Comparison of ENCODE assay signal across 23 mouse cellular contexts in the genomic region with DNA sequence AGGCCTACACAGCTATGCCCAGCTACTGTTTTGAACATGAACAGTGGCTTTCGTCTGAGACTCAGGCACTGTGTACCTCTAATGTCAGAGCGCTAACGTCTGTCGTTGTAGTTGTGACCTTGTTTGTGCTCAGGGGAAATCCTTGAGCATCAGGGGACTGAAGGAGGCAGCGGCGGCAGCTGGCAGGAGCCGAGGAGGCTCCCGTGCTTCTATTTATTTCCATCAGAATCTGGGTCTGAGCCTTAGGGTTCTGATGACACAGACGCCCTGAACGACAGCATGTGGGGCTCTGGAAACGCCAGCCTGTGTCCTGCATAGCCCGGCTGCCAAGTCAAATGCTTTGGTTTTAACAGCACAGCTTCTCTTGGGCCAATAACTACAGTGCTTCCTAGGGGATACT.
"Had no signal": no experiment of that assay in that cellular context is flagged by ENCODE, and none has a peak within 500 bp of the region (broad histone marks: within the 10 kb centered on the region; RNA-seq: fewer than 3 reads in every experiment).

No protein-coding gene starts in this region.

- H3K27me3 ChIP-seq: midbrain, embryonic 15.5 days; neural tube, embryonic 15.5 days had no signal

- H3K4me1 ChIP-seq: limb, embryonic 13.5 days; lung, embryonic 15.5 days; midbrain, embryonic 15.5 days; neural tube, embryonic 12.5 days; neural tube, embryonic 15.5 days had no signal

- DNase-seq: kidney, adult 9 months; kidney, postnatal 14 days; kidney, postnatal 4 days; liver; lung, adult 18-20 months; lung, postnatal 10 days; lung, postnatal 36 days; right cerebral cortex, adult 18-20 months; right cerebral cortex, postnatal 14 days; right cerebral cortex, postnatal 4 days; thymus, adult 18-20 months; thymus, postnatal 36 days had no signal

- H3K4me3 ChIP-seq: limb, embryonic 10.5 days; limb, embryonic 13.5 days; liver, embryonic 12.5 days; liver, embryonic 15.5 days; lung, embryonic 15.5 days; megakaryocyte, embryonic 14.5 days; midbrain, embryonic 10.5 days; midbrain, embryonic 15.5 days; neural tube, embryonic 12.5 days; neural tube, embryonic 15.5 days had no signal

- H3K4me2 ChIP-seq: limb, embryonic 13.5 days; liver, embryonic 12.5 days; liver, embryonic 15.5 days; lung, embryonic 15.5 days; midbrain, embryonic 15.5 days; neural tube, embryonic 12.5 days; neural tube, embryonic 15.5 days had no signal

- H3K9me3 ChIP-seq: limb, embryonic 10.5 days; limb, embryonic 13.5 days; liver, embryonic 12.5 days; liver, embryonic 15.5 days; lung, embryonic 15.5 days; megakaryocyte, embryonic 14.5 days; midbrain, embryonic 10.5 days; midbrain, embryonic 15.5 days; neural tube, embryonic 12.5 days; neural tube, embryonic 15.5 days had no signal

- H3K27ac ChIP-seq: limb, embryonic 10.5 days; limb, embryonic 13.5 days; liver, embryonic 12.5 days; liver, embryonic 15.5 days; lung, embryonic 15.5 days; midbrain, embryonic 10.5 days; midbrain, embryonic 15.5 days; neural tube, embryonic 12.5 days; neural tube, embryonic 15.5 days; stomach, postnatal 0 days had no signal

- ATAC-seq: liver, embryonic 12.5 days; midbrain, embryonic 15.5 days had no signal

- H3K9ac ChIP-seq: limb, embryonic 13.5 days; liver, embryonic 12.5 days; liver, embryonic 15.5 days; lung, embryonic 15.5 days; midbrain, embryonic 15.5 days; neural tube, embryonic 12.5 days; neural tube, embryonic 15.5 days had no signal

- H3K36me3 ChIP-seq: limb, embryonic 10.5 days; limb, embryonic 13.5 days; liver, embryonic 12.5 days; liver, embryonic 15.5 days; lung, embryonic 15.5 days; midbrain, embryonic 10.5 days; midbrain, embryonic 15.5 days; neural tube, embryonic 12.5 days; neural tube, embryonic 15.5 days had no signal
